Mouse (Mus musculus): ENCODE results near the gene Rmnd5b.

The Rmnd5b gene

GRCm38 (mm10) chr11:51591915-51592314 is 43.8 kb downstream of the Rmnd5b start:
- DNase-seq (ENCODE audit: low spot score in 2 of 2), result no peak

GRCm38 (mm10) chr11:51591168-51591567 is 44.5 kb downstream of the Rmnd5b start:
- DNase-seq (ENCODE audit: low spot score in 2 of 2), result no peak

DNA sequence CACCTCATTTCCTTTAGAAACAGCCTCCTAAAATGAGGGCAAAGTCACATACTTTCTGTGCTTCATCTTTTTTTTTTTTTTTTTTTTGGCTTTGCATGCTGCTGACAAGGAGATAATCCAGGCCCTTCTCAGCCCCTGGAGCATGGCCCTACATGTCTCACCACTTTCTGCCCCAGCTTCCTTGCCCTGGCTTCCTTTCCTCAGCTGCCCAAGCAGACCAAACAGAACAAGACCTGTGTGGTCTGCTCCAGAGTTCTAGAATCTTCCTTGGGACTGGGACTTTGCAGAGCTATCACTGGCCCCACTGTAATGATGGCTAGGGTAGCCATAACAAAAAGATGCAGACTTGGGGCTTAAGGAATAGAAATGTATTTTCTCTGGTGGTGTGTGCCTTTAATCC is 45.7 kb downstream of the Rmnd5b start:
- no peak for DNase-seq (ENCODE audit: low spot score in 2 of 2)

GRCm38 (mm10) chr11:51588833-51589232 is 46.9 kb downstream of the Rmnd5b start:
- DNase-seq (ENCODE audit: low spot score in 2 of 2), result no peak

DNA sequence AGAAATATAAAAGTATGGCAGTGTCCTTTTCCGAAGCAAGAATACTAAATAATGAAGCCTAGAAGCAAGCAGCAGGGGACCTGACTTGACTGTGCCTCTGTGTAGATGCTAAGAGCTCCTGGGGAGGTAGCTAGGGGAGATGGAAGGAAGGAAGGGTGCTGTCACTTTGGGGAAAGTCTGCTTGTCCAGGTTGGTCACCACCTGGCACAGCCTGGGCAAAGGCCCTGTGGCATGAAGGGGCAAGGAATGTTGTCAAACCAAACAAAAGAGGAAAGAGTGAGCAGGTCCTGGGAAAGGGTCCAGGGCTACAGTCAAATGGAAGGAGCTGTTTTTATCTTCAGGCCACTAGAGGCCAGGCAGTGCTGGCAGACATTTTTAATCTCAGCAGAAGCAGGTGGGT is 48.6 kb downstream of the Rmnd5b start:
- no peak for DNase-seq (ENCODE audit: low spot score in 2 of 2)

GRCm38 (mm10) chr11:51586411-51586810 is 49.3 kb downstream of the Rmnd5b start:
- DNase-seq (ENCODE audit: low spot score in 2 of 2), result no peak

DNA sequence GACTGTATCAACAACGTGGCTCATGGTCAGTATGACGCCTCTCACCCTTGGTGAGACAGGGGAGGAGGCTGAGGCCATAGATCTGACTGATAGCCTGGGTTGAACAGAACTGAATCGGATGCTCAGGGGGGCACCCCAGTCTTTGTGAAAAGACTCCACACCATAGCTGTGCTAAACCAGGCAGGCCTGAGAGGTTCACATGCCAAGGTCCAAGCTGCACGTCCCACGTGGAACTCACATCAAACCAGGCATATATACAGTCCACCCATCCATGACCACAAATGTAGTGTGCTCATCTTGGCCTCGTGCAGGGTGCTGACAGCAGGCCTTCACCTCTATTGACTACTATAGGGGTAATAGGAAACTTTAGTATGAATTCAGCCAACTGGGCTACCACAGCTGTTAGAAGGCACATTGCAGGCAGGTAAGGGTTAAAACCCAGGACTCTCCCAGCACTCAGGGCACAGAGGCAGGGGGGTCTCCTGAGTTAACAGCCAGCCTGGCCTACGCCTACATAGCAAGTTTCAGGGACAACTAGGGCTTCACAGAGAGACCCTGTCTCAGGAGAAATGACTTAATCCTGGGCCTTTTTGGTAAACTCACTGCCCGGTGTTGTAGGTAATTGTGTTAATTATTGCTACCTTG is 50.0 kb downstream of the Rmnd5b start:
- DNase-seq (ENCODE audit: low spot score in 2 of 2), result no peak

- peak; percentile 97 to 98 for DNase-seq (ENCODE audit: low spot score in 2 of 2)
Observed at GRCm38 (mm10) chr11:51584431-51585248, 51.1 kb downstream of the Rmnd5b start, which contains the start of gene Phykpl. Gene Phykpl (plus strand): TSS chr11:51584757.

- DNase-seq (ENCODE audit: low spot score in 2 of 2), result peak in 1 of 2 experiments; percentile 18
Observed at GRCm38 (mm10) chr11:51584057-51584430, 51.7 kb downstream of the Rmnd5b start.

- peak; percentile 37 to 59 for DNase-seq (ENCODE audit: low spot score in 2 of 2)
Observed at GRCm38 (mm10) chr11:51582713-51583112, 53.0 kb downstream of the Rmnd5b start.

GRCm38 (mm10) chr11:51579024-51579423 is 56.7 kb downstream of the Rmnd5b start:
- no peak for DNase-seq (ENCODE audit: low spot score in 2 of 2)

DNA sequence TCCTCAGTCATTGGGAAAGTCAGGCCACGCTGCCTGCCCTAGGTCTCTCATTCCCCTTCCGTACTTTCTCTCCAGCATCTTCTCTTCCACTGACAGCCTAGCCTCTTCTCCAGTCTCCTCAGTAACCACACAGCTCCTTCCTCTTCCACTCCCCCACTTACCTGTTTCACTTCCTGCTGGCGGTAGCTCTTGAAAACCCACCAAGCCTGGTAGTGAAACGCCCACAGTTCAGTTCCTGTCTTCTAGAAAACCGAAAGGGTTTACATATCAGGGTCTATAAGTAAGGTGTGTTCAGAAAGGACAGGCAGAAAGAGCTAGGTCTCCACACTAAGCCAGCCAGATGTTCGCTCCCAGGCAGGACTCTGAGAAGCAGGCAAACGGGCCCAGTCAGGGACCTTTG is 58.1 kb downstream of the Rmnd5b start:
- DNase-seq (ENCODE audit: low spot score in 2 of 2), result no peak

- DNase-seq (ENCODE audit: low spot score in 2 of 2), result no peak
Observed at GRCm38 (mm10) chr11:51576454-51576853, 59.2 kb downstream of the Rmnd5b start.

All from heart, adult 9 months (tissue).